ENCODE assay signal across 16 mouse cellular contexts in the genomic region with DNA sequence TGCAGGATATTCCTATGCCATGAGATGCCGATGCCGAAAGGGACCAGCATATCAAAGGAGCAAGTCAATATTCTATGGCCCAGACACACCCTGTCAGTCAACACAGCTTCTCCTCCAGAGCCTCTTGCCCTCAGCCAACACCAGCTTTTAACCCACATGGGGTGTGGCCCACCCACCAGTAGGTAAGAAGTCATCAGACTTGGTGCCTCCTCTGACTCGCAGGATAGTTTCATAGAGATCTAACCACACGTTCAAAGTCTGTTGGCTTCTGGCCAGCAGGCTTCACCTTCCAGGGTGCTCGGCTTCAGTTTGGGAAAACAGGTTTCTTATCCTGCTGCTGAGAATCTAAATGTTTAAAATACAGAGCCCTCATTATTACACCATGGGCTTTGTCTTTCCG.
DNase-seq lines count a peak whose midpoint lies in the region; ATAC-seq and TF ChIP-seq lines count a peak whose summit lies in the region.
"Had no signal": no experiment of that assay in that cellular context is flagged by ENCODE, and none has a peak within 500 bp of the region (broad histone marks: within the 10 kb centered on the region; RNA-seq: fewer than 3 reads in every experiment).

No protein-coding gene starts in this region.

- H3K4me3 ChIP-seq in kidney, adult 2 months (ENCODE audit: insufficient read depth, low read depth, low read length), result no peak overlapping the region
- no peak overlapping the region for H3K4me3 ChIP-seq in kidney, embryonic 14.5 days (ENCODE audit: low read length)
- no peak overlapping the region for H3K4me3 ChIP-seq in heart, adult 2 months
- H3K4me3 ChIP-seq: forebrain, embryonic 10.5 days; hindbrain, embryonic 13.5 days; limb, embryonic 15.5 days; megakaryocyte, embryonic 14.5 days had no signal

- peak; percentile 60 for DNase-seq in kidney, adult 2 months
- peak; percentile 82 for DNase-seq in urinary bladder, postnatal 14 days (ENCODE audit: low spot score)
- no peak for DNase-seq in urinary bladder, postnatal 10 days (ENCODE audit: low spot score)
- peak; percentile 10 for DNase-seq in lung, postnatal 10 days
- DNase-seq in thymus, postnatal 14 days, result no peak
- no peak for DNase-seq in heart, adult 2 months
- no peak for DNase-seq in gastrocnemius, adult 18-20 months (ENCODE audit: low spot score)
- DNase-seq: adrenal gland, postnatal 14 days; heart, adult 11 months; retina, postnatal 1 day had no signal

- 63% methylated on average over 6 of the region's 6 CpGs for WGBS in kidney, adult 2 months
- 78% methylated on average over 6 of the region's 6 CpGs for WGBS in kidney, embryonic 14.5 days
- 76% methylated on average over 6 of the region's 6 CpGs for WGBS in heart, adult 2 months

- intact Hi-C loops in heart, adult 2 months (cut with DNase I), result no loop called here

- H3K27me3 ChIP-seq in kidney, adult 2 months (replicated peaks; ENCODE audit: control insufficient read depth, insufficient read depth, low read length), result no peaks in the 10 kb centered on the region
- no peaks in the 10 kb centered on the region for H3K27me3 ChIP-seq in kidney, embryonic 14.5 days (ENCODE audit: control insufficient read depth, insufficient read depth, low read length)
- no peaks in the 10 kb centered on the region for H3K27me3 ChIP-seq in heart, adult 2 months (ENCODE audit: control insufficient read depth, insufficient read depth, low read length)
- H3K27me3 ChIP-seq: hindbrain, embryonic 13.5 days; limb, embryonic 15.5 days; megakaryocyte, embryonic 14.5 days had no signal

- no peak for TF ChIP-seq POLR2A in kidney, adult 2 months (IDR thresholded peaks at IDR 0.05; ENCODE audit: low read depth, low read length)
- no peak for TF ChIP-seq POLR2A in heart, adult 2 months (IDR thresholded peaks at IDR 0.05; ENCODE audit: insufficient read depth, low read depth, low read length)

- H3K36me3 ChIP-seq in kidney, adult 2 months (ENCODE audit: control insufficient read depth, insufficient read depth, low read length), result no peaks in the 10 kb centered on the region
- H3K36me3 ChIP-seq in kidney, embryonic 14.5 days (ENCODE audit: control insufficient read depth, insufficient read depth, low read length), result no peaks in the 10 kb centered on the region
- no peaks in the 10 kb centered on the region for H3K36me3 ChIP-seq in heart, adult 2 months (ENCODE audit: control insufficient read depth, insufficient read depth, low read length)
- H3K36me3 ChIP-seq: forebrain, embryonic 10.5 days; G1E; hindbrain, embryonic 13.5 days; limb, embryonic 15.5 days had no signal

- H3K9me3 ChIP-seq in kidney, embryonic 14.5 days (ENCODE audit: control insufficient read depth, low read length), result no peaks in the 10 kb centered on the region
- H3K9me3 ChIP-seq: forebrain, embryonic 10.5 days; hindbrain, embryonic 13.5 days; limb, embryonic 15.5 days; megakaryocyte, embryonic 14.5 days had no signal

- no peak for TF ChIP-seq CTCF in kidney, adult 2 months (conservative IDR thresholded peaks at IDR 0.05; ENCODE audit: insufficient read depth, insufficient read length, low read depth, low read length)
- TF ChIP-seq CTCF in heart, adult 2 months (IDR thresholded peaks at IDR 0.05), result no peak

- ATAC-seq in kidney, embryonic 14.5 days (ENCODE audit: low FRiP score, low TSS enrichment), result no peak

- TF ChIP-seq EP300 in heart, adult 2 months (IDR thresholded peaks at IDR 0.05; ENCODE audit: insufficient read depth, low read depth, low read length), result no peak

- H3K4me1 ChIP-seq in kidney, adult 2 months (ENCODE audit: control insufficient read depth, insufficient read depth, low read length), result peaks cover 10% of the 10 kb centered on the region; the same call in 1 of the 2 replicates
- no peaks in the 10 kb centered on the region for H3K4me1 ChIP-seq in kidney, embryonic 14.5 days (ENCODE audit: control insufficient read depth, insufficient read depth, low read length)
- no peaks in the 10 kb centered on the region for H3K4me1 ChIP-seq in heart, adult 2 months (ENCODE audit: control insufficient read depth, insufficient read depth, low read length)
- H3K4me1 ChIP-seq: forebrain, embryonic 10.5 days; hindbrain, embryonic 13.5 days had no signal

- no peak overlapping the region for H3K4me2 ChIP-seq in kidney, embryonic 14.5 days (replicated peaks; ENCODE audit: low read depth, low read length)
- H3K4me2 ChIP-seq: hindbrain, embryonic 13.5 days; limb, embryonic 15.5 days had no signal

- no peak overlapping the region for H3K27ac ChIP-seq in kidney, adult 2 months (ENCODE audit: insufficient read depth, low read depth, low read length)
- H3K27ac ChIP-seq in kidney, embryonic 14.5 days (ENCODE audit: low read depth, low read length), result no peak overlapping the region
- no peak overlapping the region for H3K27ac ChIP-seq in heart, adult 2 months
- H3K27ac ChIP-seq: forebrain, embryonic 10.5 days; hindbrain, embryonic 13.5 days; limb, embryonic 15.5 days had no signal

- H3K79me2 ChIP-seq in heart, adult 2 months (replicated peaks; ENCODE audit: control insufficient read depth, insufficient read depth, low read length), result no peaks in the 10 kb centered on the region

- no peak overlapping the region for H3K9ac ChIP-seq in kidney, embryonic 14.5 days (ENCODE audit: low read depth, low read length)
- no peak overlapping the region for H3K9ac ChIP-seq in heart, adult 2 months (ENCODE audit: low read depth, low read length)
- H3K9ac ChIP-seq: hindbrain, embryonic 13.5 days; limb, embryonic 15.5 days had no signal

Comparison
In these comparisons a context has a peak if more than half of its experiments do, and no peak if none do; other contexts are left out.
1. DNase-seq: peak in kidney, adult 2 months (single experiment), urinary bladder, postnatal 14 days (single experiment) and lung, postnatal 10 days (single experiment); none in urinary bladder, postnatal 10 days (single experiment), thymus, postnatal 14 days (single experiment), heart, adult 2 months (0 of 2) and gastrocnemius, adult 18-20 months (single experiment).